Mouse (Mus musculus) brain, embryonic 14.5 days (tissue): Measurements from ENCODE around the gene Pawr.

Experiments
- CTCF ChIP-seq: fragments of 200-500 bp; IDR thresholded peaks from 2 replicates; pipeline ENCODE4 v1.5.1; 2012; ENCODE audit warnings: inconsistent platforms, mild to moderate bottlenecking, moderate library complexity, borderline replicate concordance; ENCODE audit not compliant: insufficient read depth, insufficient read length; ENCODE audit errors: extremely low read depth
- POLR2A ChIP-seq: fragments of 200-500 bp; IDR thresholded peaks from 2 replicates; pipeline ENCODE4 v1.6.1; 2012; ENCODE audit warnings: mild to moderate bottlenecking, inconsistent platforms, borderline replicate concordance; ENCODE audit not compliant: poor library complexity, insufficient read depth, insufficient read length, severe bottlenecking; ENCODE audit errors: extremely low read depth

GRCm38 (mm10) chr10:108457054-108457453, 125.1 kb downstream of the Pawr start:
- no peak for TF ChIP-seq CTCF
- no peak for TF ChIP-seq POLR2A
